Mouse (Mus musculus) liver, embryonic 16.5 days (tissue): Measurements from ENCODE around the gene Gpatch3. TPM values are rescaled to one million over a fixed set of nuclear protein-coding genes. Genes with fewer than 3 reads are reported as not detected.

Experiments used
- ATAC-seq: fragments of 200-750 bp; cut with Nextera tagmentation; 2 replicates; pipeline ENCODE4 v1.8.0; 2017; ENCODE audit warnings: low read depth, mild to moderate bottlenecking, moderate number of reproducible peaks, moderate library complexity
- H3K27ac ChIP-seq: fragments of 300-500 bp; sonication (generic); 2 replicates; pipeline ENCODE4 v1.5.1; 2014; ENCODE audit warnings: mild to moderate bottlenecking, low read length
- H3K27me3 ChIP-seq: fragments of 300-500 bp; sonication (generic); 2 replicates; pipeline ENCODE4 v1.6.1; 2014; ENCODE audit warnings: low read depth, low read length, mixed read lengths; ENCODE audit not compliant: control insufficient read depth, insufficient read depth
- H3K36me3 ChIP-seq: fragments of 300-500 bp; sonication (generic); 2 replicates; pipeline ENCODE4 v1.6.1; 2014; ENCODE audit warnings: mild to moderate bottlenecking; ENCODE audit not compliant: control insufficient read depth, insufficient read depth
- H3K4me1 ChIP-seq: fragments of 300-500 bp; sonication (generic); 2 replicates; pipeline ENCODE4 v1.6.1; 2014; ENCODE audit warnings: low read depth, low read length, mixed read lengths; ENCODE audit not compliant: control insufficient read depth
- H3K4me2 ChIP-seq: fragments of 300-500 bp; sonication (generic); 2 replicates; pipeline ENCODE4 v1.6.1; 2014; ENCODE audit warnings: low read depth, low read length, mixed read lengths
- H3K4me3 ChIP-seq: fragments of 300-500 bp; sonication (generic); 2 replicates; pipeline ENCODE4 v1.5.1; 2014; ENCODE audit warnings: low read depth, mild to moderate bottlenecking, low read length
- H3K9ac ChIP-seq: fragments of 300-500 bp; sonication (generic); 2 replicates; pipeline ENCODE4 v1.6.1; 2014; ENCODE audit warnings: low read depth, low read length
- H3K9me3 ChIP-seq: fragments of 300-500 bp; sonication (generic); replicated peaks from 2 replicates; pipeline ENCODE4 v1.6.1; 2016; ENCODE audit warnings: low read length; ENCODE audit not compliant: control insufficient read depth
- WGBS: fragments of 180-500 bp; shearing (Covaris S2); extraction: QIAGEN DNeasy Blood & Tissue Kit; methylation state at CpG from one replicate; pipeline ENCODE4 v1.1.7; 2014; ENCODE audit not compliant: insufficient replicate concordance; 5-methylcytosine and 5-hydroxymethylcytosine counted together
- polyA plus RNA-seq: library from polyadenylated mRNA; unstranded; fragments of >200 nt; fragmentation: Nextera tagmentation; extraction: Ambion mirVana; gene quantifications from 2 replicates; pipeline ENCODE4 v1.2.1, GENCODE M21; 2015

Gene Gpatch3
- polyA plus RNA-seq, 1 experiment from 2014 or later = 2.9 TPM

DNA sequence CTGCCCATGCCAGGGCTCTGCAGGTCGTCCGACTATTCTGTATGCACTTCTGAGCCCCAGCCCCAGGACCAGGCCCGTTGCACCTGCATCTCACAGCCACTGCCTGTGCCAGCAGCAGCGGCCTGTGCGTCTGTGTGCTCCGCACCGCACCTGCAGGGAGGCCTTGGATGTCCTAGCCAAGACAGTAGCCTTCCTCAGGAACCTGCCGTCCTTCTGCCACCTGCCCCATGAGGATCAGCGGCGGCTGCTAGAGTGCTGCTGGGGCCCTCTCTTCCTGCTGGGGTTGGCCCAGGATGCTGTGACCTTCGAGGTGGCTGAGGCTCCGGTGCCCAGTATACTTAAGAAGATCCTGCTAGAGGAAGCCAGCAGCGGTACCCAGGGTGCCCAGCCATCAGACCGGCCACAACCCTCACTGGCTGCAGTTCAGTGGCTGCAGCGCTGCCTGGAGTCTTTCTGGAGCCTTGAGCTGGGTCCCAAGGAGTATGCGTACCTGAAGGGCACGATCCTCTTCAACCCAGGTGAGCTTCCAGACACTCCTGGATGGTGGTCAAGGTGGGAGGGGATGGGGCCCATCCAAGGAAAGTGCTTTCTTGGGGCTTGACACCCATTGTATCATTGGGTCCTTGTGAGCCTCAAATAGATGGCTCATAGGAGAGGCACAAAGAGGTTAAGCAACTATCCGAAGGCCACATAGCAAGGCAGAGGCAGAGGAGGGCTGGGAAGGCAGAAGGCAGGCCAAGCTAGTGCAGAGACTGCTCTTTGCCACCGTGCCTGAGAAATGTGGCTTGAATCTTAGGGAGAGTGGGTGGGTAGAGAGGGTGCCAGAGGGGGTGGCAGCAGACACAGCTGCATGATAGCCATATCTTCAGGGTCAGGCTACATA is 20.9 kb upstream of the Gpatch3 start:
- Histone ChIP-seq H3K9me3 (no peaks in the 10 kb centered on the region), H3K4me3 (no peak overlapping the region), H3K36me3 (no peaks in the 10 kb centered on the region), H3K4me1 (peaks cover 22% of the 10 kb centered on the region), H3K4me2 (peak overlapping the region; percentile 8; the same call in 1 of the 2 replicates), H3K9ac (no peak overlapping the region), H3K27ac (no peak overlapping the region), H3K27me3 (no peaks in the 10 kb centered on the region)
- no peak for ATAC-seq
- WGBS = 46% methylated on average over 19 of the region's 19 CpGs

DNA sequence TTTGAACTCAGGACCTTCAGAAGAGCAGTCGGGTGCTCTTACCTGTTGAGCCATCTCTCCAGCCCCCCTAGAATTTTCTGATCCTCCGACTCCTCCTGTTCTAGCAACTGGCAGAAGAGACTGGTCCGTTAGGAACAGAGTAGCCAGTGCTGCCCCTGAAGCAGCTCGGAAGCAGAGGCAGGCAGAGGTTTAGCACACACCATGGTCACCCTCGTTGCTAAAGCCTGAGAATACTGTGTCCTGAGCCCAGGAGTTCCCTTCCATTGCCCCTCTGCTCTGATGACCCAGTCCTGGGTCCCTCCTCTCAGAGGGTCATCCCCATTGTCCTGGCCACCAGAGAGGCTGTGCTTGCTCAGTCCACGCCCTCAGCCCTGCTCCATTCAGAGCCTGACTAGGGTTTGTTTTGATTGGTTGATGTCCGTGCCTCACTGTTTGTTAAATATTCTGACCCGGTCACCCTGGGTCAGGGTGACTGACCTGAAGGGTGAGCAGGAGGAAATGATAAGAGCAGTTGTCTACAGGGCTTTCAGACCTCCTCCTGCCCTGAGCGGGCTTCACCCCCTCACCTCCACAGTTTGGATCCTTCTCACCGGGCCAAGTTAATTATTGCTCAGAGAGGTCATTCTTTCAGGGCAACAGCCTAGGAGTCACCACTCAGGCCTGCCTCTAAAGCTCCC is 17.4 kb upstream of the Gpatch3 start:
- WGBS = 46% methylated on average over 10 of the region's 10 CpGs
- peak overlapping the region; percentile 77 for H3K27ac ChIP-seq
- ATAC-seq = peak; percentile 88

DNA sequence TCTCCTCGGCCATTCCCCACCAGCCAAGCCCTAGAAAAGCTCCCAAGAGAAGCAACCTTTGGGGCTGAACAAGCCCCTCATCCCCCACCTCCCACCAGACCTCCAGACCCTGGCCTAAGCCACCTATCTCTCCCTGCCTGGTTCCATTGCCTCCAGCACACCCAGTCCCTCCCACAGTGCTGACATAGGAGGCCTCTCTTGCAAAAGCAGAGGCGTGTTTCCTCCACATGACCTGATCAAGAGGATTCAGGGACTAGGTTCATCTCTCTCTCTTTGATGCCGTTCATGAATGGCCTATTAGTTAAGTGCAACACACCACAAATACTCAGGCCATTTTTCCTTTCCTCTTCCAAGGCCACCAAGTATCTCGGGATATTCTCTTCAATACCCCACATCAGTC is 14.7 kb upstream of the Gpatch3 start:
- WGBS = 50% methylated on average over 4 of the region's 4 CpGs
- no peak overlapping the region for H3K4me3 ChIP-seq
- no peak for ATAC-seq
- H3K36me3 ChIP-seq = no peaks in the 10 kb centered on the region
- no peaks in the 10 kb centered on the region; the same call in 1 of the 2 replicates for H3K4me1 ChIP-seq
- no peaks in the 10 kb centered on the region for H3K27me3 ChIP-seq
- no peaks in the 10 kb centered on the region for H3K9me3 ChIP-seq
- H3K27ac ChIP-seq = no peak overlapping the region
- no peak overlapping the region for H3K4me2 ChIP-seq
- H3K9ac ChIP-seq = no peak overlapping the region

More for the DNA sequence above, 17.4 kb upstream of the Gpatch3 start:
- 0 out of 2 replicates have a peak overlapping the region, but pooled peaks have one; percentile 20 for H3K4me2 ChIP-seq
- H3K9me3 ChIP-seq = no peaks in the 10 kb centered on the region
- H3K4me1 ChIP-seq = peaks cover 19% of the 10 kb centered on the region
- H3K27me3 ChIP-seq = no peaks in the 10 kb centered on the region
- H3K36me3 ChIP-seq = no peaks in the 10 kb centered on the region
- no peak overlapping the region for H3K9ac ChIP-seq
- H3K4me3 ChIP-seq = no peak overlapping the region

DNA sequence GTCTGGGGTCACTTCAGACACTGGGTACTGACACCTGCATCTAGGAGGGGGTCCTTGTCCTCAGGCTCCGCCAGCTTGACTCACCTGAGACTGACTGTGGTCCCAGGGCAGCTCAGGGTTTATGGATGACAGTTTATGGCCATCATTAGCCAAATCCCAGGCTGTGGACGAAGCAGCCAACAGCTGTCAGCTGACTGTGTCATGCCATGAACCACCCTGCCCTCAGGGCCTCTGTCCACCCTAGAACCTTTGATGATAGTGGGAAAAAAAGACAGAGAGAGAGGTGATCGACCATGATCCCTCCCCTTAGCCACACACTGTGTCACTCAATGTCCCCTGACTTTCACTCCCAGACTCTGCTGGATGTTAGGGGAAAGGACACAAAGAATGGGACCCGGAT is 12.9 kb upstream of the Gpatch3 start:
- Histone ChIP-seq H3K4me3 (no peak overlapping the region), H3K4me1 (no peaks in the 10 kb centered on the region; the same call in 1 of the 2 replicates), H3K36me3 (no peaks in the 10 kb centered on the region), H3K4me2 (no peak overlapping the region), H3K9ac (no peak overlapping the region), H3K27me3 (no peaks in the 10 kb centered on the region), H3K9me3 (no peaks in the 10 kb centered on the region), H3K27ac (no peak overlapping the region)
- 51% methylated on average over 4 of the region's 4 CpGs for WGBS
- ATAC-seq = no peak

DNA sequence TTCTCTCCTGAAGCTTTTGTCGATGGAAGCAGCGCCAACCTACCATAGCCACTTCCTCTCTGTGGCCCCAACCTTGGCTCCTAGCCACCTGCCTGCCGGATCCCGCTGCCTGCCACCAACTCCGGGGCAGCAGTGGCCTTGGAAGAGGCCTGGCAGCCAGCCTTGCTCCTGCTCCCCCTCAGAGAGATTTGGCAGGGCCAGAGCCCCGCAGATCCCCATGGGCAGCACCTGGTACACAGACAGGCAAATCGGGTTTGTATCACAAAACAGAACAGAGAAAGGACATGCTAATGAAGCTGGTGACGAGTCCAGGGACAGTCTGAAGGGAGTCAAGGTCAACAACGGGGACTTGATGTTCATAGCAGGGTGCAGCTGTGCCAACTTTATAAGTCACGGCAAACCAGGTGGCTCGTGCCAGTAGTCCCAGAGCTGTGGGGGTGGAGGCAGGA is 11.4 kb upstream of the Gpatch3 start:
- no peak overlapping the region for H3K27ac ChIP-seq
- no peak overlapping the region for H3K4me2 ChIP-seq
- H3K9ac ChIP-seq = no peak overlapping the region
- H3K4me1 ChIP-seq = no peaks in the 10 kb centered on the region; the same call in 1 of the 2 replicates
- no peaks in the 10 kb centered on the region for H3K36me3 ChIP-seq
- H3K4me3 ChIP-seq = no peak overlapping the region
- H3K9me3 ChIP-seq = no peaks in the 10 kb centered on the region
- H3K27me3 ChIP-seq = no peaks in the 10 kb centered on the region
- no peak for ATAC-seq
- 56% methylated on average over 11 of the region's 11 CpGs for WGBS

DNA sequence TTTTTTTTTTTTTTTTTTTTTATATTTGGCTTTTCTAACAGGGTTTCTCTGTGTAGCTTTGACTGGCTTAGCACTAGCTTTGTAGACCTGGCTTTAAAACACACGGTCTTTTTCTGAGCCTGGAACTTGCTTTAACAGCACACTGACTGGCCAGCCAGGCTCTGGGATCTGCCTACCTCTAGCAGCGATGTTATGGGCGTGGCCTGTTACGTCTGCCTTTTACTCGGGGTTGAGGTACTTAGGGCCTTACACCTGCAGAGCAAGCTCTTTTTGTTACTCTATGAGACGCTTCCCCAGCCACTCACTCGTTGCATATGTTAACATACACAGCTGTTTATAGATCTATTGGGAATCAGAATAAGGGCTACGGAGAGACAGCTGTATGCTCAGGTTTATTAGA is 7.3 kb upstream of the Gpatch3 start:
- no peak for ATAC-seq
- no peak overlapping the region for H3K27ac ChIP-seq
- H3K4me1 ChIP-seq = no peaks in the 10 kb centered on the region; the same call in 1 of the 2 replicates
- H3K9me3 ChIP-seq = no peaks in the 10 kb centered on the region
- H3K9ac ChIP-seq = no peak overlapping the region
- H3K27me3 ChIP-seq = no peaks in the 10 kb centered on the region
- whole genome bisulfite sequencing = 22% methylated on average over 8 of the region's 8 CpGs
- H3K4me3 ChIP-seq = no peak overlapping the region
- no peak overlapping the region for H3K4me2 ChIP-seq
- no peaks in the 10 kb centered on the region for H3K36me3 ChIP-seq

DNA sequence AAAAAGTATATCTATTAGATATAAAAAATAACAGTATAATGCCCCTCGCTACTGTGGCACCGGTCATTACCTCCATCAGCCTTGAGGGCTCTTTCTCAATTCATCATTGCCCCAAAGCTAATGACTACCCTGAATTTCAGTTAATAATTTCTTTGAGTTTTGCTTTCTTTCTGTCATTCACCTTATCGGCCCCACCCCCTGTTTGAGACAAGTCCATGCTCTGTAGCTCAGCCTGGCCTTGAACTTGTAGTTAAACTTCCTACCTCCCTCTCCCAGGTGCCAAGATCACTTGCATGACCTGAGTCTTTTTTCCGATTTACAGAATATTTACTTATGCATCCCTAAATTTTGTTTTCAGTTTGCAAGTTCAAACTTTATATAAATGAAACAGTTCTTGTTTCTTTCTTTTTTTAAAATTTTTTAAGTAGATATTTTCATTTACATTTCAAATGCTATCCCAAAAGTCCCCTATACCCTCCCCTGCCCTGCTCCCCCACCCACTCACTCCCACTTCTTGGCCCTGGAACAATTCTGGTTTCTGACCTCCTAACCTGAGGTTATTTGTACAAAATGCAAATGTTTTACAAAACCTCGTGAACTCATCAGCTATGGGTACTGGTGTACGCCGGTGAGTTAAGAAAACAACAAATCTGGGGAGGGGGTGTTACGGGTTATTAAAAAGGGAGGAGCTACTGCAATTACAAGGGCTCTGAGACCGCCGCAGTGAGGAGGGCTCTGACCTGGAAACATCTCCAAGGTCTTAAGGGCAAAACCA is 5.1 kb upstream of the Gpatch3 start:
- no peaks in the 10 kb centered on the region for H3K9me3 ChIP-seq
- WGBS = 57% methylated on average over 10 of the region's 10 CpGs
- peak overlapping the region; percentile 78 for H3K27ac ChIP-seq
- H3K4me2 ChIP-seq = peak overlapping the region; percentile 48; the same call in 1 of the 2 replicates
- H3K9ac ChIP-seq = no peak overlapping the region
- H3K4me3 ChIP-seq = peak overlapping the region; percentile 7; the same call in 1 of the 2 replicates
- H3K4me1 ChIP-seq = peaks cover 6% of the 10 kb centered on the region; the same call in 1 of the 2 replicates
- ATAC-seq = peak; percentile 47
- no peaks in the 10 kb centered on the region for H3K36me3 ChIP-seq
- H3K27me3 ChIP-seq = no peaks in the 10 kb centered on the region

DNA sequence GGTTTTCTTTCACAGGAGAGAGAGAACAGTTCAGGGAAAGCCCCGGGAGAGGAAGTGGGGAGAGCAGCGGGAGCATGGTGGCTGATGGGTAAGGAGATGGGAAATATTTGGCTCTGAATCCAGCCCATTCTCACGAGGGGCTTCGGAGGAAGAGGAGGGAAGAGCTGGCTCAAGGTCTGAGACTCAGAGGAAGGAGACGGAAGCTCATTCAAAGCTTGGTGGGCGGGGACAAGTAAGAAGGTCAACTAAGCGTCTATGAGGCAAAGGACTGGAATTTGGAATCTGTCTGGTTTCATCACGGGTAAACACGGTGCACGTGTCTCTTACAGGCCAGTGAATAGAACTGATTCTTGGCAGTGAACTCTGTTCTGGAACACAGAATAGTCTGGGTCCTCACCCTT is 4.5 kb upstream of the Gpatch3 start:
- Histone ChIP-seq H3K4me2 (peak overlapping the region; percentile 48; the same call in 1 of the 2 replicates), H3K27ac (peak overlapping the region; percentile 78), H3K9ac (no peak overlapping the region), H3K4me1 (peaks cover 8% of the 10 kb centered on the region), H3K9me3 (no peaks in the 10 kb centered on the region), H3K4me3 (peak overlapping the region; percentile 7; the same call in 1 of the 2 replicates), H3K36me3 (no peaks in the 10 kb centered on the region), H3K27me3 (no peaks in the 10 kb centered on the region)
- ATAC-seq = peak; percentile 75
- 31% methylated on average over 10 of the region's 10 CpGs for WGBS
